Mouse (Mus musculus): ENCODE results near the gene Tdp2. TPM values are rescaled to one million over a fixed set of nuclear protein-coding genes. Genes with fewer than 3 reads are reported as not detected.

Tdp2 gene
- total and polyA plus RNA-seq, 3 experiments: 9.0 to 20.7 (median 16.7) TPM

- no peak for DNase-seq
Measured at GRCm38 (mm10) chr13:24880208-24880607, 48.7 kb downstream of the Tdp2 start.

DNA sequence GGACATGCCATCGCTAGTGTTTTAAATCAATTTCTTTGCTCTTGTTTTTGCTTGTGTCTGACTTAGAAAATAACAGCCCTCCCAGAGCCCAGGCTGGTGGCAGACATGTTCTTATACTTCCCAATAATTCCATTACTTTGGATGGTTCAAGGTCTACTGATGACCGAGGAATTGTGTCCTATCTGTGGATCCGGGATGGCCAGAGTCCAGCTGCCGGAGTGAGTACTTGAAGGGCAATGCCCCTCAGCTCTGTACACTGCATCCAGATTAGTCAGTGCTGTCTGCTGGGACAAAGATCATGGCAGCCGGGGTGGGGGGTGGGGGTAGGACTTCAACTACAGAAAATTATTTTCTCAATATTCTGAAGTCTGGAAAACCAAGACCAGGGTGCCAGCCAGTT, 49.2 kb downstream of the Tdp2 start:
- DNase-seq: no peak

- no peak for DNase-seq
Measured at GRCm38 (mm10) chr13:24882411-24882810, 50.9 kb downstream of the Tdp2 start.

- DNase-seq: no peak
Measured at GRCm38 (mm10) chr13:24889554-24889953, 58.1 kb downstream of the Tdp2 start.

Other genes with a start within 250 kb of the Tdp2 start
- gene Ripor2, start 249.5 kb upstream of the Tdp2 start, total RNA-seq (2021): 1 to 10 TPM; 4.6 to 5.7 TPM
- gene Ripor2, start 249.5 kb upstream of the Tdp2 start, polyA plus RNA-seq (2012; rRNA removed): 0.92 and 2.3 TPM in 2 replicates
- gene Armh2, start 90.4 kb upstream of the Tdp2 start, total RNA-seq (2021): not detected
- not detected in 2 replicates for gene Armh2, start 90.4 kb upstream of the Tdp2 start, polyA plus RNA-seq (2012; rRNA removed)
- 10 to 100 TPM in 1 of 2 experiments, 1 to 10 TPM in 1; 4.4 to 12.1 TPM for gene Gmnn, start 69.8 kb upstream of the Tdp2 start, total RNA-seq (2021)
- 0.85 TPM in 1 of 2 replicates, not detected in the other for gene Gmnn, start 69.8 kb upstream of the Tdp2 start, polyA plus RNA-seq (2012; rRNA removed)
- gene BC005537, start 30.0 kb upstream of the Tdp2 start, total RNA-seq (2021): 100 to 1,000 TPM; 161 to 170 TPM
- 56.8 and 70.6 TPM in 2 replicates for gene BC005537, start 30.0 kb upstream of the Tdp2 start, polyA plus RNA-seq (2012; rRNA removed)
- gene Acot13, start 139 bp upstream of the Tdp2 start, total RNA-seq (2021): 10 to 100 TPM; 86.6 to 88.5 TPM
- 44.0 and 63.8 TPM in 2 replicates for gene Acot13, start 139 bp upstream of the Tdp2 start, polyA plus RNA-seq (2012; rRNA removed)
- gene D130043K22Rik, start 13.5 kb downstream of the Tdp2 start, total RNA-seq (2021): 1 to 10 TPM in 1 of 2 experiments, under 1 TPM in 1; 0.29 to 1.7 TPM
- 0.20 and 0.31 TPM in 2 replicates for gene D130043K22Rik, start 13.5 kb downstream of the Tdp2 start, polyA plus RNA-seq (2012; rRNA removed)
- gene Aldh5a1, start 106.0 kb downstream of the Tdp2 start, total RNA-seq (2021): 10 to 100 TPM; 16.2 to 17.7 TPM
- 18.5 and 21.4 TPM in 2 replicates for gene Aldh5a1, start 106.0 kb downstream of the Tdp2 start, polyA plus RNA-seq (2012; rRNA removed)
- 1 to 10 TPM; 2.9 to 5.4 TPM for gene Gpld1, start 111.5 kb downstream of the Tdp2 start, total RNA-seq (2021)
- 1.6 and 1.9 TPM in 2 replicates for gene Gpld1, start 111.5 kb downstream of the Tdp2 start, polyA plus RNA-seq (2012; rRNA removed)
- 10 to 100 TPM; 56.9 to 78.0 TPM for gene Mrs2, start 188.7 kb downstream of the Tdp2 start, total RNA-seq (2021)
- gene Mrs2, start 188.7 kb downstream of the Tdp2 start, polyA plus RNA-seq (2012; rRNA removed): 18.4 and 22.6 TPM in 2 replicates
- under 1 TPM; 0.06 to 0.17 TPM for gene Dcdc2a, start 224.3 kb downstream of the Tdp2 start, total RNA-seq (2021)
- not detected in 2 replicates for gene Dcdc2a, start 224.3 kb downstream of the Tdp2 start, polyA plus RNA-seq (2012; rRNA removed)

Measured in adrenal gland, adult 2 months (tissue).